Mouse (Mus musculus): Measurements from ENCODE around the gene Lima1.

Gene Lima1

DNA sequence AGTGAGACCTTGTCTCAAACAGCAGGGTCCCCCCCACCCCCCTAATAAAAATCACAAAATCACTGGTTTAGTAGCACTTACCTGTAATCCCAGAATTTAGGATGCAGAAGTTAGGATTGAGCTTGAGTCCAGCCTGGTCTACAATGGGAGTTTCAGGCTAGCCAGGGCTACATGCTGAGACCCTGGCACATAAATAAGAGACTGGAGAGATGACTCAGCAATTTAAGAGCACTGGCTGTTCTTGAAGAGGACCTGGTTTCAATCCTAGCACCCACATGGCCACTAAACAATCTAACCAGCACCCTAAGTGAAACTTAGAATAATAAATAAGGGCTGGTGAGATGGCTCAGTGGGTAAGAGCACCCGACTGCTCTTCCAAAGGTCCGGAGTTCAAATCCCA is 144.1 kb downstream of the Lima1 start:
- DNase-seq: no peak

DNA sequence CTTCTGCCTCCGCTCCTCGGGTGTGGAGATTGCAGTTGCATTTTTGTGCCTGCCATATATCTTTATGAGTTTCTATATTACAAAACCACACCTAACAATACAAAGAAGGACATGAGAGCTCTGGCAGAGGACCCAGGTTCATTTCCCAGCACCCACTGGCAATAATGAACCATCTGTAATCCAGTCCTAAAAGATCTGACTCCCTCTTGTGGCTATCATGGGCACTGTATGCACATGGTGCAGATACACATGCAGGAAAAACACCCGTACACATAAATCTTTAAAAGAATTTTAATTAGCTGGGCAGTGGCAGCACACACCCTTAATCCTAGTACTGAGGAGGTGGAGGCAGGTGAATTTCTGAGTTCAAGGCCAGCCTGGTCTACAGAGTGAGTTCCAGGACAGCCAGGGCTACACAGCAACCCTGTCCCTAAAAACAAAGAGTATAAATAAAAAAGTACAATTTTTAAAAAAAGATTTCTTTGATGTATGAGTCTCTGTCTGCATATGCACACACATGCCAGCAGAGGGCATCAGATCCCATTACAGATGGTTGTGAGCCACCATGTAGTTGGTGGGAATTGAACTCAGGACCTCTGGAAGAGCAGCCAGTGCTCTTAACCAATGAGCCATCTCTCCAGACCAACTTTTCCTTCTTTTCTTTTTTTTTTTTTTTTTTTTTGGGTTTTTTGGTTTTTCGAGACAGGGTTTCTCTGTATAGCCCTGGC is 146.0 kb downstream of the Lima1 start:
- no peak for DNase-seq

All from cerebellum, adult 11 months (tissue).